Mouse (Mus musculus) mesoderm, embryonic 11.5 days (tissue): ENCODE measurements around the gene Dnajc15.

Source experiments
- DNase-seq: peaks from one replicate; pipeline ENCODE4 v3.0.0-alpha.2; 2012; ENCODE audit warnings: low read depth, low spot score

Gene Dnajc15

DNA sequence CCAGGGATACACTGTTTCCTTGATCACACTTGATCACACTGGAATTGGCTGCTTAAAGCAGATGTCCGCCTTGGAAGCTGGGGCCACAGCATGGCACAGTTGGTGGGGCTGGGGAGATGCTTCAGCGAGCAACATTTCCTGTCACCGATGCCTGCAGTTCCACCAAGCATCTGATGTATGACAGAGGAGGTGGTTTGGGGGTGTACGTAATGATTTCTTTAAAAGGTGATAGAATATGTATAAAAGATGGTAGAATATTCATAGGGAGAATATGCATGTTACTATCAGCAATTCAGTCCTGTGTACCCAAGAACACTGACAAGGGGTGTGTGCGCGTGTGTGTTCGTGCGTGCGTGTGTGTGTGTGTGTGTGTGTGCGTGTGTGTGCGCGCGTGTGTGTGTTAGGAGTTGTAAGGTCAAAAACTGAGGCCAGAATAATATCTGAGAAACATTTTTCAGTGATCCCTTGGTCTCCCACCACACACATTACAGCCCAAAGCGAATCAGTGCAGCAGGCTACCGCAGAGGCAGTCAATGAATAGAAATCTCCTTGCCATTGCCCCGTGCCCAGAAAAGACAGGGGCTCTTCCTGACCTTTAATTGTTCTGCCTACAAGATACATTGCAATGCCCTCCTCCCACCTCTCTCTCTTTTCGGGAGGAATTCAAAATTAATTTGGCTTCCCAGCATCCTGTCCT, 73.2 kb downstream of the Dnajc15 start:
- no peak for DNase-seq

DNA sequence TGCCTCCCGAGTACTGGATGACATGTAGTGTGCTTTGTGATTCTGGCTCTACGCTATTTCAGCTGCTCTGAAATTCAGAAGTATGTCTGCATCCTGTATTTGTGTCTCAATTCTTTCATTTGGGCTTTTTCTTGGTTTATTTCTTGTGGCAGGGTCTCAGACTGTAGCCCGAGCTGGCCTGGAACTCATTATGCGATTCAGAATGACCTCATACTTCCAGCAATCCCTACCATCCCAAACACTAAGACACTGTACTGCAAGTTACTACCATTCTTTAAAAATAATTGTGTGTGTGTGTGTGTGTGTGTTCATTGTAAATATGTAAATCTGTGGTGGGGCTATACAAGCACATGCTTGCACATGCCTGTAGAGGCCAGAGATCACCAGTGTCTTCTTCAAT, 78.4 kb downstream of the Dnajc15 start:
- DNase-seq, result no peak

DNA sequence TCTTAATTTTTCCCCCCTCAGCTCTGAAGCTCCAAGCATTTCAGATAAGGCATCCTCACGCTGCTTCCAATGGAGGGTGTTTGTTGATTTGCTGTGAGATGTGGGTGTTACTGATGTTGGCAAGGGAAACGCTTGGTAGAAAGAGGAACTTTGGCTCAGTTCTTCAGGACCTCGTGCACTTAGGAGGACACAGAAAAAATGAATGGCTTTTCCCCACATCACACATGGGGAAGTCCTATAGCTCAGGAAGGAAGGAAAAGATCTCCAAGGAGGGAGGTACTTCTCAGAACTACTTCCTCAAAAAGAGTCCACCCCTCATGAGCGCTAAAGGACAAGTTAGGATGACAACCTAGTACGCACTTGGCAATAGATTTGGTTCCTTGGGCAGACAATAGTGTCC, 79.7 kb downstream of the Dnajc15 start:
- no peak for DNase-seq

DNA sequence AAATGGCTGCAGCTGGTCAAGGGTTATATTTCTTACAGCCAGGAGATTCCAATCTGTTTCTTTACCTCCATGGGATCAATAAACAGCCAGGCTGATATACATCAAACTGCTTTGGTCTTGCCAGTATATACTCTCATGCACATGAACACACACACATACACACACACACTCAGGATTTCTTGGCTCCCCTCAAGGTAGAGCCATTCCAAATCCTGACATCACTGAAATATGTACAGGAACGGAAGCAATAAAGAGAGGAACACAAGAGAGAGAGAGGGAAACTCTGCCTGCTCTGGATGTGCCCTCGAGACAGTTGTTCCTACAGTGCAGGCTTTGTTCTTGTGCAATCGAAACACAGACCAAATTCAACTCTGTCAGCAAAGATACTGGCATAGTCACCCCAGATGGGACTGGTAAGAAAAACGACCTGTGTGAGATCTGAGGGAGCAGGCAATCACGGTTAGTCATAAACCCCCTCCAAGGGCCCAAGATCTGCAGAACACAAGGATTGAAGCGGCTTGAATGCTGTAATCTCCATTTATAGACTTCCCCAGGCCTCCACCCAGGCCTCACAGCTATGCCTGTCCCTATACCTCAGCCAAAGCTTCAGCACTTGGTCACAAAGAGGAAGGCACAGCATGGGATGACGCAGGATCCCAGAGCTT, 80.5 kb downstream of the Dnajc15 start:
- DNase-seq, result no peak

DNA sequence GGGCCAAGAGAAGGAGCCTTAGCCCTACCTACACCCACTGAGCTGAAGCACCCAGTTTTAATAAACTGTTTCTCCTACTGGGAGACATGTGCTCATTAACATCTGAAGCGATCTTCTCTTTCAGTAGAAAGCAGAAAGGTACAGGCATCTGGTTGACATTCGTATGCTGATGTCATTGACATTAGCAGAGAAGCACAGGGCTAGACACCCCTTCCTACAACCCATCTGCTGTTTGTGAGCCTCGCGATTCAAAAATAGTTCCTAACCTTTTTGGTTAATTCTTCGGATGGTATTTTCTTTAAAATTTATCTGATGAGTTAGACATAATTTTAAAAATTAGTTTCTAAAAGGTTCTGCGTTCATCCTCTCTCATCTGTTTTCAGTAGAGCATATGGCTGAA, 81.9 kb downstream of the Dnajc15 start:
- DNase-seq, result no peak

DNA sequence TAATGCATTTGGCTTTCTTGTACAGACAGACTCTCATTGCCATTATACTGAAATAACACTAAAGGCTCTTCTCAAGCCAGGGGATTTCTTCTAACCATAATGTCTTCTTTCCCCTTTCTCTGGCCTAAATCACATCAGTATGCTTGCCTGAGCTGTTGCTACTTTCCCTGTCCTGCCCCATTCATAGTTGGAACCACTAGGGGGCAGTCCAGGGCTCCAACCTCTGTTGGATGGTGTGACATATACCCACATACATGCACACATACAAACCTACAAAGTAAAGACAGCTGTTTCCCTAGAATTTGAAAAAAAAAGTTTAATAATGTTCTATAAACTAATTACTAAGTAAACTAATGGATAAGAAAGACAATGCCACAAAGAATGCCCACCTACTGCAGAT, 91.7 kb downstream of the Dnajc15 start:
- no peak for DNase-seq

DNA sequence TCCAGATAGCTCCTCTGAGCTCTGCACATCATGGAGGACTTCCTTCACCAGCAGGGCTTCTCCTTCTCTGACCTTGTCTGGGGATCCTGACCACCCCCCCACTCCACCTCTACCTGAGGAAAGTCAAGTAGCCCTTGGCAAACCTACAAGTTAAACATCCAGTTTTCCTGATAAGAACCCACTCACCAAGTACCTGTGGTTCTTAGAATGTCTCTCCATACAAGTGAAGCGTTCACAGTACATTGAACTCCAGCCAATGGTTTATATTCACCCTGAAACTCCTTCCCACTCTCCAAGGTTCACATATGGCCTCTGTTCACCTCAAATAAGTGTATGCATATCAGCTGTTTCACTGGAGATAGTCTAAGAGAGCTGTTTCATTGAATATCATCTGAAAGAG, 97.6 kb downstream of the Dnajc15 start:
- DNase-seq, result no peak

DNA sequence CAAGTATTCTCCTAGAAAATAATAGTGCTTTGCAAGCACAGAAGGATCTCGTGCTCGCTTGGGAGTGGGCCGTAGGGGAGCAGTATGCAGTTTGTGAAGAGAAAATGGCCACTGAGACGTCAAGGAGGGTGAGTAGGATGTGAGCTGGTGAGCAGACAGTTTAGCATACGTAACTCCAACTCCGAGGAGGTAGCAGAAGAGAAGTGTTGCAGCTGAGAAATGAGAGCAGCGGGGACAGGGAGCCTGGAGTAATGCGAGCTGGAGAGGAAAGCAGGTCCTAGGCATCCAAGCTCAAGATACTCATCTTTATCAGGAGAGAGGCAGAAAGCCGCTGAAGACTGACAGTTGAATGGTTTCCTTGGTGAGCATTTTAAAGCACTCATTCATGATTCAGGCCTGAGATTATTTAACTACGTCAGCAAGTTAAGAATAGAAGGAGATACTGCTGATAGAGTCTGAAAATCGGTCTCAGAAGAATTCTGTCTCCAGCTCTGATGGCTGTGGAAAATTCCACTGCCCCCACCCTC, 98.9 kb downstream of the Dnajc15 start:
- DNase-seq, result no peak

DNA sequence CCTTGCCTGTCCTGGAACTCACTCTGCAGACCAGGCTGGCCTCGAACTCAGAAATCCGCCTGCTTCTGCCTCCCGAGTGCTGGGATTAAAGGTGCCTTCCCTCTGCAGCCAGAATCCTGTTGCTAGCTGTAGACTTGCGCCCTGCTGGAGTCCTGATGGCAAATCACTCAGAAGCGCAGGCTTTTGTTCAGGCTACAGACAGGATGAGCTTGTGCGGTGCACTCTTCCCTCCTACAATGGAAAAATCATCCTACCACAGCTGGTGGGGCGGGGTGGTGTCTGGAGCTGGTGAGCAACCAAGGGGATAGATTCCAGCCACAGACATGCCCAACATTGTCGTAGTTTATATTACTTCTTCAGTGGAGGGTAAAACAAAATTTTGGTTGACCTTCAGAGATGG, 101.6 kb downstream of the Dnajc15 start:
- no peak for DNase-seq

DNA sequence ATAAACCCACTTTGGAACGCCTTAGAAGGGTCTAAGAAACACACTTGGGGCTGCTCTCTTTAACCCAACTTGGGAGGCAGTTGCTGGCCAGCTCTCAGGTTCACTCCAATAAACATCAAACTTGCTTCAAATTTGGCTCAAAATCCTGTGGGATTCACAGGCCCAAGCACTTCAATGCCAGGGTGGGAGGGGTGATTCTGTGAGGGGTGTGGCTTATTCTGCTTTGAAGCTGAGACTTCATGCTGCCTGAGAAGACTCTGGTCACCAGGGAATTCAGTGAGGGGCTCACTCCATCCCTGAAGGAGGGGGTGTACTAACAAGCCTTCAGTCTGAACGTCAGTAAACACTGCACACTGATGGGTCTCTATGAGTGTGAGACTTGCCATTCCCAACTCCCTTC, 103.3 kb downstream of the Dnajc15 start:
- no peak for DNase-seq
